Mouse (Mus musculus): ENCODE measurements around the gene Awat2.

GRCm38 (mm10) chrX:100468047-100468446 is 25.5 kb upstream of the Awat2 start:
- no peak for TF ChIP-seq CTCF (IDR thresholded peaks at IDR 0.05; ENCODE audit: borderline replicate concordance, insufficient read depth, low read depth, low read length)
- no peak for TF ChIP-seq POLR2A (IDR thresholded peaks at IDR 0.05; ENCODE audit: borderline replicate concordance, insufficient read depth, low read length)

All from cerebellum, adult 2 months (tissue).